Mouse (Mus musculus) Patski (cell line): ENCODE data around the gene 1110004F10Rik. TPM values are rescaled to one million over a fixed set of nuclear protein-coding genes. Genes with fewer than 3 reads are reported as not detected.
A peak's percentile ranks its signal among the peaks of the same experiment; 100 is the strongest.

Experiments
- ATAC-seq: fragments of 100-300 bp; one replicate; pipeline ENCODE4 v1.8.0; 2021
- CTCF ChIA-PET: fragments of 350-600 bp; sonication (Branson Sonifier 250); formaldehyde crosslinking; loops from one replicate; lab custom pipeline; 2022; ENCODE audit warnings: inconsistent platforms; lab: Charles Lee
- POLR2A ChIA-PET: fragments of 350-600 bp; sonication (Branson Sonifier 250); formaldehyde crosslinking; loops from one replicate; lab custom pipeline; 2022; ENCODE audit warnings: antibody characterized with exemption, inconsistent platforms; lab: Charles Lee
- DNase-seq: peaks from one replicate; pipeline ENCODE4 v3.0.0-alpha.2; 2011; ENCODE audit warnings: low read depth, low spot score
- H3K27me3 ChIP-seq: fragments of 371-371 bp; one replicate; pipeline ENCODE4 v1.5.1; 2021
- CTCF ChIP-seq: fragments of 100-300 bp; IDR thresholded peaks from one replicate; pipeline ENCODE4 v1.5.1; 2021
- in situ Hi-C: fragments of 300-500 bp; cut with MboI; formaldehyde crosslinking; loops from 3 replicates; pipeline ENCODE4 v1.11.1; 2018; ENCODE audit warnings: low pct_unique_long_range_greater_than_20kb, mixed read lengths
- polyA plus RNA-seq: library from polyadenylated mRNA; unstranded; gene quantifications from one replicate; pipeline ENCODE4 v1.2.3, GENCODE M21; 2021

1110004F10Rik gene
- polyA plus RNA-seq, 1 experiment from 2014 or later, result 176 TPM

DNA sequence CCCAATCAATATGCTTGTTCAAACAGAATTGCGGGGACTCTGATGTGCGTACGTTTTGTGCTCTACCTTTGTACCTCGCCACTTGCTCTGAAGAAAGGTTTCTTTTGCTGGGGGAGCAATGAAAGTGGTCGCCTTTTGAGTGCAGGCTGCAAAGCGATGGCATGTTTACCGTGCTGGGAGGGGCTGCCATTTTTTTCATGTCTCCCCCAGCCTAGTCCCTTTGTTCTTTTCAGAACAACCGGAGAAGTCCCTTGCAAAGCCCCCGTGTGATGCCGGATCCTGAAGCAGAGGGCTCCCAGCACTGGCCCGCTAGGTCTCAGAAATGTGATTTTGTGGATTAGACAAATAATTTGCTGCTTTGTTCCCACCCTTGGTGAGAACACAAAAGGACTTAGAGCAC, 82.0 kb downstream of the 1110004F10Rik start:
- no peaks in the 10 kb centered on the region for H3K27me3 ChIP-seq
- in situ Hi-C loops, result no loop called here
- DNase-seq (no peak), ATAC-seq (no peak)
- no peak for TF ChIP-seq CTCF
- CTCF ChIA-PET, result no interaction called here
- POLR2A ChIA-PET, result no interaction called here

DNA sequence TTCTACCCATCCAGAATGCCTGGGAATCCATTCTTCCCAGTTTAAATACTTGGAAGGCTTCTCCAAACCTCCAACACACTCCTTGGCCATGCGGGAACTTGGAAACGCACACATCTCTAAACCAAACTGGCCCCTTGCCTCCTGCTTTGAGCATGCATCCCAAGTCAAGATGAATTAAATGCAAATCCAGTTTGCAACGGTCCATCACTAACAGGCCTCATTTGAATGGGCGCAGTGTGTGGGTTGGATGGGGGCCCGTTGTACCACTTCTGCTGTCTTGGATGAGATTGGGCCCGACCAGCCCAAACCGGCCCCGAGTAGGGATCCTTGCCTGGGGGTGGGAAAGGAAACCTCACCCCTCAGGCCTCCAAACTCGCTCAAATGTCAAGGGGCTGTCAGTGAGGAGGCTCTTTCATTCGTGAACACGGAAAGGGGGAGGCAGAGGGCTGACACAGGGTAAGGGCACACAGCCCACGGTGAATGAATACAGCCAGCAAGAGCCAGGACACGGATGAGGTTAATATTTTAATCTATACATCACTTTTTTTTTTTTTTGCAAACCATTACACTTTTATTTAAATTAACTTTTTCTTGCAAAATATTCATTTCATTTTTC, 83.9 kb downstream of the 1110004F10Rik start:
- in situ Hi-C loops, result no loop called here
- DNase-seq (no peak), ATAC-seq (peak; percentile 23)
- H3K27me3 ChIP-seq, result no peaks in the 10 kb centered on the region
- TF ChIP-seq CTCF, result no peak
- ChIA-PET POLR2A (no interaction called here), CTCF (no interaction called here)

DNA sequence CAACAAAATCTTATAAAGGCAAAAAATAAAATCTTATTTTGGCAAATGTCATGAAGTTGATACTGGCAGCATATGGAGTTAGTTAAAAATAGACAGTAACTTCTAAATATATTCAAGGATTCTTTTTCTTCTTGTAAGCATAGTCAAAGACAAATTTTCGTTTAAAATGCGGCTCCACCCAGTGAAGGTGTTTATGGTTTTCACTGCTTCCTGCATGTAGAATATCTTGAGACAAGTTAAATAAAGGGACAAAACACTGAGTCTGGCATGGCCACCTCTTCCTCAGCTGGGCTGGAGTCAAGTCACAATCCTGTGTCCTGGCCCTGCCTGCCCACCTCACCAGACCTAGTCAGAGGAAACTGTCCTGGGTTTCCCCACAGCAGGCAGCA, 84.4 kb downstream of the 1110004F10Rik start:
- TF ChIP-seq CTCF, result no peak
- DNase-seq (no peak), ATAC-seq (no peak)
- ChIA-PET CTCF (no interaction called here), POLR2A (no interaction called here)
- in situ Hi-C loops, result no loop called here
- no peaks in the 10 kb centered on the region for H3K27me3 ChIP-seq

DNA sequence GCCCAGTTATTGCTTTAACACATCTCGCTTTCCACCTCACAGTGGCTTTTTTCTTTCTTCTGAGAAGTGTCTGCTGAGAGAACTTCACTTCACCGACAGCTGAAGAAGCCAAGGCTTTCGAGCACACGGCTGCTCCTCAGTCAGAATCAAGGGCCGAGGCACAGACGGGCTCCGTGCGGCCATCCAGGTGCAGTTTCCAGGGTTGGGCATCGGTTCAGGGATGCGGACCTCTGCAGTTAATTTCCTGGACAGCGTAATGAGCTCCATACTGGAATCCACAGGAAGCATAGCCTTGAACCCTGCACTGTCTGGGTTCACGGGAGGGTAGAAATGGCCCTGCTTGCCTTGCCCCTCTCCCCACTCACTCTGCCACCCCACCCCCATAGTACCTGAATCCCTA, 84.9 kb downstream of the 1110004F10Rik start:
- TF ChIP-seq CTCF, result no peak
- no peaks in the 10 kb centered on the region for H3K27me3 ChIP-seq
- POLR2A ChIA-PET, result interaction anchor here (1.2 kb wide), 1 partner anchor 9 kb away, joined by 4 read pairs; no protein-coding TSS in a partner anchor
- in situ Hi-C loops, result no loop called here
- no peak for ATAC-seq
- DNase-seq, result no peak
- CTCF ChIA-PET, result no interaction called here

DNA sequence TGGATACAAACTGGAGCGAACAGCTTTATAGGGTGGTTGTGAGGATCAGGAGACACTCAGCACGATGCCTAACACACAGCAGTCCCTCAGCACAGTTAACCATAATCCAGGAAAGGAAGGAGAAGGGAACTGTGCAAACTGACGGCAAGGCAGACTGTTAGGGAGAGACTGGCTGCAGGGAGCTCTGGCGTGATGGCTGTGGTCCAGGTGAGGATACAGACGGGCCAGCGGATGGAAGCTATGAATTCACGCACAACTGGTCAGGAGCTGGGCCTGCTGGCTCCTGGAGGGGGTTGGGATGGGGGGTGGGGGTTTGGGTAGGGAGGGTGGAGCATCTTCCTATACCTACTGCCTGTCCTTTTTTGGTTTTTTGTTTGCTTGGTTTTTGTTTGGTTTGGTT, 86.5 kb downstream of the 1110004F10Rik start:
- in situ Hi-C loops, result no loop called here
- DNase-seq (no peak), ATAC-seq (no peak)
- H3K27me3 ChIP-seq, result no peaks in the 10 kb centered on the region
- CTCF ChIA-PET, result interaction anchor here (0.9 kb wide), 1 partner anchor 8 kb away, joined by 4 read pairs; no protein-coding TSS in a partner anchor
- POLR2A ChIA-PET, result no interaction called here
- TF ChIP-seq CTCF, result no peak

DNA sequence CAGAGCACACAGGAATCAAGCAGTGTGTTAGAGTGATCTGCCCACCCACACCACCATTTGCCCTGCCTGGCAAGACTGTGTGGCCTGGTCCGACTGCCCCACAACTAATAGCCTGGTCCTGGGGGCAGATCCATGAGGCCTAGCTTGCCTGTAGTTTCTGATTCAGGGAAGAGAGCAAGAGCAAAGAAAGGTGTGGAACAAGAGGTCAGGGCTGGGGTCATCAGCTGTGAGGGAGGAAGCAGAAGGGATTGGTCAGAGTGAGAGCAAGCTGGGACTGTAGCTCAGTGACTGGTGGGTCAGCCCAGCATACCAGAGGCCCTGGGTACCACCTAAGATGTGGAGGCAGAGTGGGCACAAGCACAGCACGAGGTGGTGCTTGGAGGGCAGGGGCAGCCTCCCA, 87.9 kb downstream of the 1110004F10Rik start:
- in situ Hi-C loops, result no loop called here
- ATAC-seq (no peak), DNase-seq (no peak)
- no peaks in the 10 kb centered on the region for H3K27me3 ChIP-seq
- TF ChIP-seq CTCF, result no peak
- ChIA-PET POLR2A (no interaction called here), CTCF (no interaction called here)

DNA sequence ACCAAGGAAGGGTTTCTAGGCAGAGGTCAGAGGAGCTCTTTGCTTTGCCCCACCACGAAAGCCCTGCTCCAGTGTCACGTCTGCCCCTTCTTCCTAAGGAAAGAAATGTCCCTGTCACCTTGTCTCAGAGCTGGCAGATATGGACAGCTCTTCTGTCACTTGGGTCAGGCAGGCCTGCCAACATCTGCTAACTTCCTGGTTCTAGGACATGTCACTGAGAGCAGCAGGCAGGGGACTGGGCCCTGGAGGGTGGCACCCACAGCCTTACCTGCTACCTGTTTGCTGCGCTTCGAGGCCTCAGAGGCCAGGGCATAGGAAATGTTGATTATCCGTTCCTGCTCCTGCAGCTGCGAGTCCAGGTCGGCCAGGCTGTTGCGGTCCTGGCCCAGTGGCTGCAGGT, 89.1 kb downstream of the 1110004F10Rik start:
- no peak for ATAC-seq
- in situ Hi-C loops, result no loop called here
- POLR2A ChIA-PET, result no interaction called here
- CTCF ChIA-PET, result interaction anchor here (1.2 kb wide), 1 partner anchor 33 kb away, joined by 3 read pairs; no protein-coding TSS in a partner anchor
- no peak for DNase-seq
- TF ChIP-seq CTCF, result no peak
- H3K27me3 ChIP-seq, result no peaks in the 10 kb centered on the region

DNA sequence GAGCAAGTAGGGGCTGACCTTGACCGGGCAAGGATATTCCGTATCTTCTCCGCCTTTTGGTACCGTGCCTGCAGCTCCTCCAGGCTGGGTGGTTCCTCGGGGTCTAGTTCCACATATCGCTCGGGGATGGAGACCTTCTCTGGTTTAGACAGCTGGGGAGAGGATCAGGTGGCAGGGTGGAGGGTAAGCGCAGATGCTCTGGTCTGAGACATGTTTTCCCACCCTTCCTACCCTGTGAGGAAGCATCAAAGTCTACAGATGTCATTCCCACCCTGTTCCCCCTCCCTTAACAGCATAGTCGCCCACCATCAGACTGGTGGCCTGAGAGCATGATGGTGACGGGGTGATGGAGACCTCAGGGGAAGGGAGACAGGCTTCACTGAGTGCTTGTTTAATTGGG, 90.2 kb downstream of the 1110004F10Rik start:
- in situ Hi-C loops, result no loop called here
- TF ChIP-seq CTCF, result no peak
- CTCF ChIA-PET, result interaction anchor here (1.2 kb wide), 1 partner anchor 32 kb away, joined by 3 read pairs; no protein-coding TSS in a partner anchor
- DNase-seq, result no peak
- no peak for ATAC-seq
- H3K27me3 ChIP-seq, result no peaks in the 10 kb centered on the region
- POLR2A ChIA-PET, result no interaction called here

DNA sequence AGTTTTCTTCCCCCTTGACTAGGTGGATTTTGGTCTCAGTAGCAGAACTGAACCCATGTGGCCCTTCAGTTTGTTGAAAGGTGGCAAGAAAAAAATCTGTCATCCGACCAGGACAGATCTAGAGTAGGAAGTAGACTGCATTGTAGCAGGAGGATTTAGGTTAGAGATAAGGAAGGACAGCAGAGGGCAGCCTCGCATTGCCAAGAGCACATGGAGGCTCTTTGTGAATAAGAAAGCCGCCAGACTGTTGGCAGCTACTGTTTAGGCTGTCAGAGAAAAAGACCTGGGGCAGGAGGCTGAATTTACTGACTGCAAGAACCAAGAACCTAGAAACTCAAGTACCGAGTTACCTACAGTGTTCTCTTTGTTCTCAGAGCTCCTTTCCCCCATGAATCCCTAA, 92.2 kb downstream of the 1110004F10Rik start:
- no peak for ATAC-seq
- H3K27me3 ChIP-seq, result no peaks in the 10 kb centered on the region

DNA sequence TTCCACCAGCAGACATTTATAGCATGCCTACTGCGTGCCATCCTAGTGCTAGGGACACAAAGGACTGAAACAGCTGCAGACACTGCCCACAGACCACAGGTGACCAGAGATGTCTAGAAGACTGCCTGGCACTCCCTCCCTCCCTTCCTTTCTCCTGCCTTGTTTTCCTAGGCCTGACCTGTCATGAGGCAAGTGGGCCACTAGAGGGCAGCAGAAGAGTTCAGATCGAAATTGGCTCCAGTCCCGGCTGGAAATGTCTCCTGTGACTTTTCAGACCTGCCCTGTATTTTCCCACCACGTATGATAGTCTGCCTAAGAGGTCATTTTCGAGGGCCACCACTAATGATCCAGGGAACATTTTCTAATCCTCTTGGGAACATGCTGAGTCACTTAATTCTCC, 92.9 kb downstream of the 1110004F10Rik start:
- no peaks in the 10 kb centered on the region for H3K27me3 ChIP-seq
- in situ Hi-C loops, result loop anchor here (10.0 kb wide), 1 partner anchor 193 kb away; no protein-coding TSS in a partner anchor
- CTCF ChIA-PET, result no interaction called here
- POLR2A ChIA-PET, result no interaction called here
- ATAC-seq, result no peak
- no peak for DNase-seq
- TF ChIP-seq CTCF, result no peak

More for the DNA sequence above, 92.2 kb downstream of the 1110004F10Rik start:
- CTCF ChIA-PET, result interaction anchor here (0.7 to 1.2 kb wide), 2 partner anchors 16 to 37 kb away, joined by 3 read pairs; no protein-coding TSS in a partner anchor
- no peak for TF ChIP-seq CTCF
- POLR2A ChIA-PET, result interaction anchor here (0.6 kb wide), 2 partner anchors 14 to 19 kb away, joined by 3 to 4 read pairs; no protein-coding TSS in a partner anchor
- DNase-seq, result no peak
- in situ Hi-C loops, result loop anchor here (10.0 kb wide), 1 partner anchor 193 kb away; no protein-coding TSS in a partner anchor
